Mouse (Mus musculus) cerebellum, adult (tissue): ENCODE data around the gene Fam160b1.

Experiments used
- ATAC-seq: cut with Nextera tagmentation; 2 replicates; pipeline ENCODE4 v1.9.2; 2017; ENCODE audit warnings: mild to moderate bottlenecking, moderate library complexity, mixed read lengths; ENCODE audit not compliant: insufficient number of reproducible peaks, low FRiP score, low TSS enrichment

Gene Fam160b1

DNA sequence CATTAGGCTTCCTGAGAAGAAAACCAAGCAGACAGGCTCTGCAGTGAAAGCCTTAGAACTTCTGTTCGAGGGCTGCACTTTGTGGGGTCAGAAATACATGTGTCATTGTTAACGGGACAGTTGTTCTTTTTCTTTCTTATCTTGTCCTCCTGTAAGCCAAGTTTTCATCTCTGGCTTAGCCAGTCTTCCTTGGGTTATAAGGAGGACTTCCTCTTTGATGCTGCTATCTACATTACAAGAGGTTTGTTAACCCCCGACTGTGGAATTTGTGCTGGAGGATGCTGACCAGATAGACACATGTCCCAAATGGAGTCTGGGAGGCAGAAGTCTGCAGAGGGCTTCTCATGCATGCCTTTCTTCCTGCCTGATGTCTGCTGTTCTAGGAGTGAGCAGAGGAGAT, 52.7 kb downstream of the Fam160b1 start:
- ATAC-seq: no peak

DNA sequence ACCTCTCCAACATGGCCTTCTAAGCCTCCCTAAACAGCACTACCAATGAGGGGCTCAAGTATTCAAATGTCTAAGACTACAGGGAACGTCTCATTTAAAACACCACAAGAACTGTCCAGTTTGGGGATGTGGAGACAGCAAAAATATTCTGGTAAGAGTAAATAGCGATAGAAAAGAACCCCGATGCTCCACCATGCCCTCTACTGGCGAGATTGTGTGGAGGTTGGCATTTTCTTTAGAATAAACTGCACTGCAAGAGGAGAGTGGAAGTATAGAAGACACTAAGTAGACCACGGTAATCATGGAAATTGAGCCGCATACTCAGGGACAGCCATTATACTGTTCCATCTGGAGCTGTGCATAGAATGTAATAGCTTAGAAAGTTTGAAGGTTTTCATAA, 53.4 kb downstream of the Fam160b1 start:
- no peak for ATAC-seq

DNA sequence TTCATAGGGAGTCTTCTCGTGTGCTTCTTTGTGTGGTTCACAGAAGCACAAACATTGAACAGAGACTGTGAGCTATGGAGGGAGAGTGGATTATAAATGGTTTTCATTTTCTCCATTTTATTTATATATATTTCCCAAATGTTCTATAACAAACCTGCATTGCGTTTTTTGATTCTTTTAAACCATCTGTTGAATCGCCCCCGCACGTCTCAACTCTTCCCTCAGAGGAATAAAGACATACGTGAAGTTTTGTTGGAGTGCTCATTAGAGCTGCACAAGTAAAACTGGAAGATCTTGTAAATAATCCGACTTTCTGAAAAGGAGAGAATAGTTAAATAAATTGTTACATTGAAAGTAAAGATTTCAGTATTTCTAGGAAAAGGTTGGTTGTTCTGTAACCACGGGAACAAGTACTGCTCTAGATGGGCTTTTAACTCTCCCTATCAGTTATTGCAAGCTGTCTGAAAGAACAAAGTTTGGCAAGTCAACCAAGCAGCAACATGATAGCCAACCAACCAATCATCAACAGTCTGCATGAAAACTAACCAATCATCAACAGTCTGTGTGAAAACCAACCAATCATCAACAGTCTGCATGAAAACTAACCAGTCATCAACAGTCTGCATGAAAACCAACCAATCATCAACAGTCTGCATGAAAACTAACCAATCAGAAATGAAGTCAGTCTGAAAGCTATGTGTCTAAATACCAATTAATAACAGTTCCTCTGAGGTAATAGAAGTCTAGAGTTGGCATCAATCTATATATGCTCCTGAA, 54.7 kb downstream of the Fam160b1 start:
- no peak for ATAC-seq

DNA sequence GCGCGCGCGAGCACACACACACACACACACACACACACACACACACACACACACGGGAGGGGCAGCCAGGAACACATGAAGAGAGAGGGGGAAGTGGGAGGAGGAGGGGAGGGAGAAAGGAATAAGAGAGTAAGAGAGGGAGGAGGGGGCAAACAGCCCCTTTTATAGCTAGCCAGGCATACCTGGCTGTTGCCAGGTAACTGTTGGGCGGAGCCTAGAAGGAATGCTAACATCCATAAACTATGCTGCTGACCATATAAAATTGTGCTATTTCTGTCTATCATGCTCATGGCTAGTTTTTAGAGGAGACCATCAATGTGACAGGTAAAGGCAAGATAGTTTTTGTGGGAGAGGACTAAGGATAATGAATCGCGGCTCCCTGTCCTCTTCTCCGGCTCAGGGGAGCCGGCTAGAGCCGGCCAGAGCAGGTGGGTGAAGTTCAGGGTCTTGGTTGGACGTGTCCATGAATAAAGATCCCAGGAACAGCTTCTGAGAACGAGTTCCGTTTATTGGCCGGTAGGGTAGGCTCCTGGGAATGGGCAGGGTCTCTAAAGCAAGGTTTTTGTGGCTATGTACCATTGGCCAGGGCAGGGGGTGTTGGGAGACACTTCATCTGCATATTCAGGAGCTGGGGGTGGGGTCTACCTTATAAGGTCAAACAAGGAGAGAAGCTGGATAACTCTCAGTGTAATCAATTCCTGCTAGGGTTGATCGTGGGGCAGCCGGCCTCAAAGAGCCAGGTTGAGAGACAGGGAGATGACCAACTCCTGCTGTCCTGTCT, 57.5 kb downstream of the Fam160b1 start:
- no peak for ATAC-seq

DNA sequence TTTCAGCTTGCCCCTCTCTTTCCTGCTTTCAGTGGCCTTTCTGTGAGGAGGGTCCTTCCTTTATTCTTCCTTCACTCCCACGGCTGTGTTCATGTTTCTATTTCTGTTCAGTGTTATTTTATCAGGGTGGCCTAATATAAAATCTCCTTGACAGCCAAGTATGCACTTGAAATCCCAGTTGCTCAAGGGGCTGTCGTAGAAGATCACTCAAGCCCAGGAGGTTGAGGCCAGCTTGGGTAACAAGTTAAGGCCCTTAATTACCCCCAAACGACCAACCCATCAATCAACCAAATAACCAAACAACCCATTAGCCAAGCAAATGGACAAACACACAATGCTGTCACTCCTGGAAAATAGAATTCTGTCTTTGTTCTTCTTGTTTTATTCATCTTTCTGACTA, 62.9 kb downstream of the Fam160b1 start:
- ATAC-seq: no peak

DNA sequence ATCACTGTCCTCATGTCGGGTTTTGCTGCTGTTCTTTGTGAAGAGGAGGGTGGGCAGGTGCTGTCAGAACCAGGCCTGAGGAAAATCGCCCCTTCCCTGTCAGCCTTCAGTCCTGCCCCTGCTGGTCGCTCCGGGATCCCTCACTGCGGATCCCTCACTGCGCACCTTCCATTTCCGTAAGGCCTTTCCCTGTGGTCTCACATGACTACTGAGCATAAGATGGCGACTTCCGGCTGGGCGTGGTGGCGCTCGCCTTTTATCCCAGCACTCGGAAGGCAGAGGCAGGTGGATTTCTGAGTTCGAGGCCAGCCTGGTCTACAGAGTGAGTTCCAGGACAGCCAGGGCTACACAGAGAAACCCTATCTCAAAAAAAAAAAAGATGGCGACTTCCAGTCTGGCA, 64.8 kb downstream of the Fam160b1 start:
- no peak for ATAC-seq

DNA sequence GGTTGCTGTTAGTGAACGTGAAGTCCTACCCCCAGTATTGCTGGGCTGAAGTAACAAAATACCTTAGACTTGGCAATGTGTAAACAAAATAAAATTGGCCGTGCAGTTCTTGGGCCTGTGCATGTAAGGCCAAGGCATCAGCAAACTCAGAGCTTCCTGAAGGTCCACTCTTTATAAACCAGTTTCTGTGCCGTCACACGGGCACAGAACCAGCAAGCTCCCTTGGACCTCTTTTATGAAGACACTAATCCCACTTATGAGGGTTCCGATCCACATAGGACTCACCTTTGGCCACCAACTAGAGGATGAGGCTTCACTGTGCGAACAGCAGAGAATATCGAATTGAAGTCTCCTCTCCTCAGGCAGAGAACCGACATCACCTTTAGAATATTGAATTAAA, 66.4 kb downstream of the Fam160b1 start:
- no peak for ATAC-seq

DNA sequence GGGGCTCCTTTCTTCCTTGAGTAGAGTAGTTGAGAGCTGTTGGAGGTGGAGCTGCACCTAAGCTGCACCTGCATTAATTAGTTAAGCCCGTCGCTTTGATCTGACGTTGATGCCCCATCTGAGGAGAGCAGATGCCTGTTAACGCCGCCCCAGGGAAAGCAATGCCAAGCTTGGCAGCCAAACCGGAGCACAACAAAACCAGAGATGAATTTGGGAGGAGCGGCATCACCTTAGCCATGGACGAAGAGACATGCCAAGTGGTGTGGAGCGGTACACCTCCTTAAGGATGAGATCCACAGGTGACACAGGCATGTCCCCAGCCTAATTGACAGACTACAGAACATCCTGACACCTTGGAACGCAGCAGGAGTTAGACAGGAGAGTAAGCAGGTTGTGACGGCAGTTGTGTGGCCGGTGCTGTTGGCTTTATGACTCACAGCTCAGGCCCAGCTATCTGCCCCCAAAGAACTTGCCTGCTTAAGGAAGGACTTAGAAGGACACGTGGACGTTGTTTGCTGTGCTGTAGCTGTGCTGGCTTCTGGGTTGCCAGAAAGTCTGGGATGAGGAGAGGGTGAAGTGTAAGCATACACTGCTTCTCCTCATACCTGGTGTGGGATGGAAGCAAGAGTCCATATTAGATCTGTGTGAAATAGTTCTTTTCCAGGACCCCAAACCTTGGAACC, 67.4 kb downstream of the Fam160b1 start:
- no peak for ATAC-seq

DNA sequence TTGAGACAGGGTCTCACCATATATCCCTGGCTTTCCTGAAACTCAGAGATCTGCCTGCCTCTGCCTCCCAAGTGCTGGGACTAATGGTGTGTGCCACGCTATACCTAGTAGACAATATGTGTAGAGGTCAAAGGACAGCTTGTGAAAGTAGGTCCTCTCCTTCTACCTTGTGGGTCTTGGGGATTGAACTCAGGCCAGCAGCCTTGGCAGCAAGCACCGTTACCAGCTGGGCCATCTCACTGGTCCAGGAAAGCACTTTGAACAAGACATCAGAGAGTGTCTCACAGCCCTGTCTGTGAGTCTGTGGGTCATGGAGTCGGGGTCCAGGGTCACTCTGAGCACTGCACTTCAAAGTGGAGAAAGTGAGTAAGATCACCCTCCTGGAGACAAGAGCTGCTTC, 68.2 kb downstream of the Fam160b1 start:
- no peak for ATAC-seq

DNA sequence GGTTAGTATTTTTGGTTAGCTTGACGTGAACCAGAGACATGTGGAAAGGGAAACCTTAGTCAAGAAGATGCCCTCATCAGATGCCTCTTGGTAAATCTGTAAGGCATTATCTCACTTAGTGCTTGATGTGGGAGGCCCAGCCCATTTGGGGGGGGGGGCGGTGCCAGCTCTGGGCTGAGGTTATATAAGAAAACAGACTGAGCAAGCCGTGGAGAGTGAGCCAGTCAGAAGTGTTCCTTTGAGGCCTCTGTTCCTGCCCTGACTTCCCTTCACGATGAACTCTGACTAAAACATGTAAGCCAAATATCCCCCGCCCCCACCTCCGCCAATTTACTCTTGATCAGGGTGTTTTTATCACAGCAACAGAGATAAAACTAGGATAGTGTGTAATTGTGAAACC, 69.4 kb downstream of the Fam160b1 start:
- no peak for ATAC-seq

DNA sequence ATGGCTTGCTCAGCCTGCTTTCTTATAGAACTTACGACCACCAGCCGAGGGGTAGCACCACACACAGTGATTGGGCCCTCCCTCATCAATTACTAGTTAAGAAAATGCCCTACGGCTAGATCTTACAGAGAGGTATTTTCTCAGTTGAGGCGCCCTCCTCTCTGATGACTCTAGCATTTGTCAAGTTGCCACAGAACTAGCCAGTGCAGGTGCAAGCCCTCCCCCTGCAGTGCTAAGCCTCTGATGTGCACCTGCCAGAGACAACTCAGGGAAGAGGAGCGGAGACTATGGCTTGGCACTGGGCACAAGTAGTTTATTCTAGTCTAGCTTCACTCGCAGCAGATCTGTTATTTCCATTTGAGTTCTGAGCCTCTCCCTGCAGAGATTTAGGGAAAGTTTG, 71.0 kb downstream of the Fam160b1 start:
- ATAC-seq: no peak

DNA sequence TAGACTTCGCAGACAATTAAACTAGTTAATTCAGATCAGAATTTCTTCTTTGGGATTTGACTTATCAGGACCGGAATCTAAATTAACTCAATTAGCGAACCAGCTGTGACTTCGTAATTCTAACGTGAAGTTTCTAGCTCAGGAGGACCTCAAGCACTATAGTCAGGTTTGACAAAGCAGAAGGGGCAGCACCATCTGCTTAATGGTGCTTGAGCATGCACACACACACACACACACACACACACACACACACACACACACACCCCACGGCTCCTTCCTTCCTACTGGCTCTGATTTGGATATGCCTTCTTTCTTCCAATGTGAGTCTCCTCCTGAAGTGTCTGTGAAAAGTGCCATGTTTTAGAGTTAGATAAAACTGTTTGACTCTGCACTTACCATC, 73.5 kb downstream of the Fam160b1 start:
- no peak for ATAC-seq

DNA sequence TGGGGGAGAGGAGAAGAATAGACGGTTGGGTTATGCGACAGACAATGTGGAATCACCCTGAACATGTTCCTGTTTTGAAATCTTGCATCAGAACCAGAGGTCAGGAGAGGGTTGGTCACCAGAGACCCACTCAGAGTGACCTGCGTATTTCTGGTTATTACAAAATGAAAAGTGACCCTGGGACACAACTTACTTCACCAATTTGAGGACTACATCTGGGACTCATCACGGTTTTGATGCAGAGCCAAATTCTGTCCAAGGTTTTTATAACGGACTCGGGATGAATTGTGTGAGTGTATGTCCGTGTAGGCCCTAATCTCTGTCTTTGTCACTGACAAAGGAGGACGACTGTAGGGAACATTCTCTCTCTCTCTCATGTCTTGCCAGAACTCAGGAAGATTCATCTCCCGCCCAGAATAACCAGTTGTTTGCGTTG, 76.1 kb downstream of the Fam160b1 start:
- no peak for ATAC-seq

DNA sequence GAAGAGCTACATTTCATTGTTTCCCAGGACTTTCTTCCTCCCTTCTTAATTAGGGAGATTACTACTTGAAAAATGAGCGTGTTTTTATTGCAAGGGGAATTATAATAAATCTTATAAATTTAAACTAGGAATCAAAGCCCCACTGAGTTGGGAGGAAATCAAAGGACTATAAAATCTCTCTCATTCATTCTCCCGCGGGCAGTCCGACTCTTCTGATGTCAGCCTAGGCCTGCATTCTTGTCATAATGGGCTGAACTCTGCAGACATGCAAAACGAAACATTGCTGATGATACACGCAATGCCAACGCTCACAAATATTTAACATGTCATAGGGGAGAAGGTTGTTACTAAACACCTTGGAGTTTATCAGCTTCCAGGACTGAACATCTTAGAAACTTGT, 76.6 kb downstream of the Fam160b1 start:
- ATAC-seq: no peak
